Mouse (Mus musculus) hindbrain, postnatal 0 days (tissue): ENCODE data around the gene Oas2. TPM values are rescaled to one million over a fixed set of nuclear protein-coding genes. Genes with fewer than 3 reads are reported as not detected.

Source experiments
- ATAC-seq: fragments of 200-750 bp; cut with Nextera tagmentation; 2 replicates; pipeline ENCODE4 v1.8.0; 2017; ENCODE audit warnings: mild to moderate bottlenecking, moderate TSS enrichment, moderate library complexity
- DNase-seq: peaks from one replicate; pipeline ENCODE4 v3.0.0-alpha.2; 2015; ENCODE audit warnings: low spot score
- H3K27ac ChIP-seq: fragments of 300-500 bp; sonication (generic); 2 replicates; pipeline ENCODE4 v1.5.1; 2014; ENCODE audit warnings: mild to moderate bottlenecking
- H3K27me3 ChIP-seq: fragments of 300-500 bp; sonication (generic); 2 replicates; pipeline ENCODE4 v1.6.1; 2014; ENCODE audit warnings: low read length, mixed read lengths; ENCODE audit not compliant: insufficient read depth
- H3K36me3 ChIP-seq: fragments of 300-500 bp; sonication (generic); 2 replicates; pipeline ENCODE4 v1.6.1; 2014; ENCODE audit warnings: low read length, mixed read lengths; ENCODE audit not compliant: insufficient read depth
- H3K4me1 ChIP-seq: fragments of 300-500 bp; sonication (generic); 2 replicates; pipeline ENCODE4 v1.6.1; 2014; ENCODE audit warnings: antibody characterized with exemption, low read length, mixed read lengths; ENCODE audit not compliant: insufficient read depth
- H3K4me2 ChIP-seq: fragments of 300-500 bp; sonication (generic); 2 replicates; pipeline ENCODE4 v1.6.1; 2014; ENCODE audit warnings: low read depth, mild to moderate bottlenecking, low read length, moderate library complexity, mixed read lengths
- H3K4me3 ChIP-seq: fragments of 300-500 bp; sonication (generic); 2 replicates; pipeline ENCODE4 v1.5.1; 2014; ENCODE audit warnings: low read length
- H3K9ac ChIP-seq: fragments of 300-500 bp; sonication (generic); replicated peaks from 2 replicates; pipeline ENCODE4 v1.6.1; 2014; ENCODE audit warnings: mild to moderate bottlenecking, low read length, moderate library complexity, mixed read lengths
- H3K9me3 ChIP-seq: fragments of 300-500 bp; sonication (generic); 2 replicates; pipeline ENCODE4 v1.6.1; 2016; ENCODE audit warnings: low read length, mixed read lengths
- CTCF ChIP-seq: IDR thresholded peaks from 2 replicates; pipeline ENCODE4 v1.5.1; 2016; ENCODE audit warnings: antibody characterized with exemption, control low read depth, low read depth
- WGBS: fragments of 180-500 bp; shearing (Covaris S2); extraction: QIAGEN DNeasy Blood & Tissue Kit; methylation state at CpG from one replicate; pipeline ENCODE4 v1.1.7; 2014; 5-methylcytosine and 5-hydroxymethylcytosine counted together
- polyA plus RNA-seq: library from polyadenylated mRNA; unstranded; fragments of >200 nt; fragmentation: Nextera tagmentation; extraction: Ambion mirVana; gene quantifications from 2 replicates; pipeline ENCODE4 v1.2.1, GENCODE M21; 2015
- total RNA-seq: library from RNA; depleted of rRNA; stranded (reverse); fragments of >200 nt; gene quantifications from 2 replicates; pipeline ENCODE4 v1.2.3, GENCODE M21; 2014

Gene Oas2
- total and polyA plus RNA-seq, 2 experiments from 2014 or later: 0.24 to 1.3 TPM

- no peaks in the 10 kb centered on the region for H3K27me3 ChIP-seq
- H3K9ac ChIP-seq: no peak overlapping the region
- ATAC-seq (peak; percentile 62; the same call in 1 of the 2 replicates), DNase-seq (peak; percentile 40)
- H3K4me3 ChIP-seq: no peak overlapping the region
- H3K36me3 ChIP-seq: no peaks in the 10 kb centered on the region
- no peak overlapping the region for H3K4me2 ChIP-seq
- no peaks in the 10 kb centered on the region for H3K9me3 ChIP-seq
- peaks cover 17% of the 10 kb centered on the region for H3K4me1 ChIP-seq
- peak overlapping the region; percentile 34; the same call in 1 of the 2 replicates for H3K27ac ChIP-seq
- no peak for TF ChIP-seq CTCF
- 46% methylated on average over 12 of the region's 14 CpGs for WGBS
Observed at GRCm38 (mm10) chr5:120734380-120734990, 15.2 kb downstream of the Oas2 start.

GRCm38 (mm10) chr5:120733696-120734095 lies 16.0 kb downstream of the Oas2 start:
- TF ChIP-seq CTCF: no peak
- ATAC-seq (no peak), DNase-seq (no peak)
- WGBS: 94% methylated on average over 3 of the region's 3 CpGs
- H3K9me3 ChIP-seq: no peaks in the 10 kb centered on the region
- no peaks in the 10 kb centered on the region for H3K27me3 ChIP-seq
- no peak overlapping the region for H3K9ac ChIP-seq
- no peak overlapping the region for H3K4me2 ChIP-seq
- H3K27ac ChIP-seq: no peak overlapping the region
- no peak overlapping the region for H3K4me3 ChIP-seq
- no peaks in the 10 kb centered on the region for H3K36me3 ChIP-seq
- peaks cover 20% of the 10 kb centered on the region for H3K4me1 ChIP-seq

- 50% methylated on average over 1 of the region's 1 CpGs for WGBS
- peaks cover 20% of the 10 kb centered on the region for H3K4me1 ChIP-seq
- ATAC-seq: no peak
- H3K27ac ChIP-seq: no peak overlapping the region
- no peak overlapping the region for H3K4me2 ChIP-seq
- DNase-seq: no peak
- no peaks in the 10 kb centered on the region for H3K27me3 ChIP-seq
- H3K36me3 ChIP-seq: no peaks in the 10 kb centered on the region
- no peak for TF ChIP-seq CTCF
- no peaks in the 10 kb centered on the region for H3K9me3 ChIP-seq
- no peak overlapping the region for H3K9ac ChIP-seq
- no peak overlapping the region for H3K4me3 ChIP-seq
Observed at GRCm38 (mm10) chr5:120732740-120733139, 16.9 kb downstream of the Oas2 start.

GRCm38 (mm10) chr5:120729319-120729718 lies 20.3 kb downstream of the Oas2 start:
- Histone ChIP-seq H3K4me3 (no peak overlapping the region), H3K9ac (no peak overlapping the region), H3K27ac (no peak overlapping the region), H3K4me1 (peaks cover 10% of the 10 kb centered on the region), H3K27me3 (no peaks in the 10 kb centered on the region), H3K4me2 (no peak overlapping the region), H3K9me3 (no peaks in the 10 kb centered on the region), H3K36me3 (no peaks in the 10 kb centered on the region)
- ATAC-seq (no peak), DNase-seq (peak; percentile 68)
- TF ChIP-seq CTCF: no peak
- WGBS: 31% methylated on average over 10 of the region's 10 CpGs

- Histone ChIP-seq H3K36me3 (no peaks in the 10 kb centered on the region), H3K4me3 (no peak overlapping the region), H3K27me3 (no peaks in the 10 kb centered on the region), H3K9ac (no peak overlapping the region), H3K4me1 (peaks cover 3% of the 10 kb centered on the region; the same call in 1 of the 2 replicates), H3K27ac (no peak overlapping the region), H3K4me2 (no peak overlapping the region), H3K9me3 (no peaks in the 10 kb centered on the region)
- DNase-seq (no peak), ATAC-seq (no peak)
- WGBS: 59% methylated on average over 12 of the region's 12 CpGs
- no peak for TF ChIP-seq CTCF
Observed at GRCm38 (mm10) chr5:120725811-120726455, 23.7 kb downstream of the Oas2 start.

GRCm38 (mm10) chr5:120721005-120721404 lies 28.6 kb downstream of the Oas2 start:
- no peak overlapping the region for H3K4me3 ChIP-seq
- no peak for TF ChIP-seq CTCF
- no peaks in the 10 kb centered on the region for H3K9me3 ChIP-seq
- H3K4me1 ChIP-seq: no peaks in the 10 kb centered on the region
- no peak overlapping the region for H3K9ac ChIP-seq
- no peak for DNase-seq
- no peak overlapping the region for H3K27ac ChIP-seq
- H3K27me3 ChIP-seq: no peaks in the 10 kb centered on the region
- no peak overlapping the region for H3K4me2 ChIP-seq
- 61% methylated on average over 7 of the region's 7 CpGs for WGBS
- H3K36me3 ChIP-seq: no peaks in the 10 kb centered on the region
- ATAC-seq: no peak
